Mouse (Mus musculus): ENCODE measurements around the gene AW822073.

AW822073 gene

GRCm38 (mm10) chr10:58220726-58221125 is 4.0 kb downstream of the AW822073 start:
- no peak for DNase-seq

DNA sequence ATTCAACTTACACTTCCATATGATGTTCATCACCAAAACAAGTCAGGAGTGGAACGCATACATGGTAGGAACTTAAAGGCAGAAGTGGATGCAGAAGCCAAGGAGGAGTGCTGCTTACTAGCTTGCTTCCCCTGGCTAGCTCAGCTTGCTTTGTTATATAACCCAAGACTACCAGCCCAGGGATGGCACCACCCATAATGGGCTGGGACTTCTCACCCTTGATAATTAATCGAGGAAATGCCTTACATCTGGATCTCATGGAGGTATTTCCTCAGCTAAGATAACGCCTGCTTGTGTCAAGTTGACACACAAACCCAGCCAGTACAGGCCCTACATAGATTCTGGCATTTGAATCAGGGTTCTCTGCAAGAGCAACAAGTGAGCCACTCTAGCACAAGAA is 7.4 kb downstream of the AW822073 start:
- DNase-seq = no peak

GRCm38 (mm10) chr10:58215353-58215752 is 9.4 kb downstream of the AW822073 start:
- DNase-seq = no peak

GRCm38 (mm10) chr10:58214934-58215333 is 9.8 kb downstream of the AW822073 start:
- no peak for DNase-seq

- DNase-seq = no peak
Observed at GRCm38 (mm10) chr10:58214497-58214896, 10.2 kb downstream of the AW822073 start.

GRCm38 (mm10) chr10:58212230-58212629 is 12.5 kb downstream of the AW822073 start:
- no peak for DNase-seq

- no peak for DNase-seq
Observed at GRCm38 (mm10) chr10:58211213-58211612, 13.5 kb downstream of the AW822073 start.

DNA sequence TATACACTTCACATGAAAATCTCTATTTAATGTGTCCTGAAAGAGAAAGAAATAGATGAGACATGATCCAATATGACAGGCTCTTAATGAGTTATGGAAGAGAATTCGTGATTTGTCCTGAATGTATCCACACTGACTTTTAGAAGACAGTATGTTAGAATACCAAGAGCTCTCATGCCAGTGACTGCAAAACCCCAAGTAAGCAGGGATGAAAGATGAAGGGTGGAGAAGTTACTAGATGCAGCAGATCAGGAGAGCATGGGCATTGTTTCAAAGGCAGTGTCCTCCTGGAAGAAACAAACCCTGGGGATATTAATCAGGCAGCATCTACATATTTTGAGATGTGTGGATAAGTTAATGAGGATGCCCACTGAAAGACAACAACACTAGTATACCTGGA is 14.2 kb downstream of the AW822073 start:
- DNase-seq = no peak

DNA sequence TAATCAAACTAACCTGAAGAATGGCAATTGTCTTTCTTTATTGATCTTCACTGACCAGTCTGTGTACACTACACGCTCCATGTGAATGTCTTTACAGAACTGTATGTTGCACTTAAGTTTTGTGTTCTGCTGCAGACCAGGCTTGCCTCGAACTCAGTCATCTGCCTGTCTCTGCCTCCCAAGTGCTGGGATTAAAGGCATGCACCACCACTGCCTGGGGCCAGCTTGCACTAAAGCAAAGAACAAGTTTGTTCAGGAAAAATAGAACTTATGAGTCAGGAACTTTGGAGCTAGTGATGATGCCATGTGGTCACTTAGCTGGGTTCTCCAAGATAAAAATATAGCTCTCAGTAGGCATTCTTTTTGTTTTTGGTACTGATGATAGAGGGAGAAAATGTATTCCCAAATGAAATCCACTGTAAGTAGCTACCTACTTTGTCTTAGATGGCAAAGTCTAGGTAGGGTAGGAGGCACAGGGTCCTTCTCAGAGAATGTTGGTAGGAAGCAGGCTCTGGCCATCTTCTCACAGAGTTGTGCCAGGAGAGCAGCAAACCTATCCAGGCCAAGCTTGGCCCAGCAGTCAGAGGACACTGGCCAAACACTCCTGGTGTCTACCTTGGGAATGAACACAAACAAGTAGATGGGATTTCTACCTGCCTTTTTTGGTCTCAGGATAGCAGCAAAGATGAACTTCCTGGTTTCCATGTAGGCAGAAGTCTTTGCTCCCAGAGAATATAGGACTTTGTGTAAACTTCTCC is 14.8 kb downstream of the AW822073 start:
- no peak for DNase-seq

DNA sequence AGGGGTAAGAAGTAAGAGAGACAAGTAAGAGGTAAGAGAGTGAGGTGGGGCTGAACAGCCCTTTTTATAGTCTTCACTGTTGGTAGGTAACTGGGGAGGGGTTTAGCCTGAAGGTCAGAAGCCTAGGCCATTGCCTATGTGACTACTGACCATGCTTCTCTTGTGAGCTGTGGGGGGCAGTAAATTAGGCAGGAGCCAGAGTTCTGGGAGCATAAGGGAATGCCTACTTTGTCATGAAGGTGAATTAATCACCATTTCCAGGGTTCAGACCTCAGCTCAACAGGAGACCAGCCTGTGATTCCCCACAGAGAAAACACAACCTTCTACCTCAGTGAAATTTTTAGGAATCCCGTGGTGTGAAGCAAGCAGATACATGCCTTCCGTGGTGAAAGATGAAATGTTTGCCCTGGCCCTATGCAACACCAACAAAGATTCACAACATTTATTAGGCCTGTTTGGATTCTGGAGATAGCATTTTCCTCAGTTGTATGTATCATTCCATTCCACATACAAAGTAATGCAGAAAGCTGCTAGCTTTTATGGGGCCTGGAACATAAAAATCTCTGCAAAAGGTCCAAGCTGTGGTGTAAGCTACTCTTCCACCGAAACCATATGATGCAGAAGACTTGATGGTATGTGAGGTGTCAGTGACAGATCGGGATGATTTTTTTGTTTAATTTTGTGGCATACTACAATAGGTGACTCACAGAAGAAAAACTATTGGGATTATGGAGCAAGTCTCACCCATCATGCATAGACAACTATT is 17.9 kb downstream of the AW822073 start:
- DNase-seq = no peak

GRCm38 (mm10) chr10:58205986-58206385 is 18.7 kb downstream of the AW822073 start:
- no peak for DNase-seq

Measured in lung, postnatal 36 days (tissue).